Mouse (Mus musculus): ENCODE results near the gene Rab44. TPM values are rescaled to one million over a fixed set of nuclear protein-coding genes. Genes with fewer than 3 reads are reported as not detected.
"Not testable (repeated sequence)": the region's sequence is repeated elsewhere in the genome, so short reads cannot be mapped to it uniquely, and the experiment has no call there.

The Rab44 gene
- total RNA-seq (2021) = under 1 TPM; 0.34 to 0.87 TPM

- intact Hi-C loops (cut with DNase I) = no loop called here
- DNase-seq = peak in 1 of 2 experiments; percentile 0
These were observed at the start of gene Rab44 for GRCm38 (mm10) chr17:29113591-29114352. Gene Rab44 (plus strand): TSS chr17:29114145.

- intact Hi-C loops (cut with DNase I) = no loop called here
- DNase-seq = no peak
These were observed 48.6 kb upstream of the Rab44 start for GRCm38 (mm10) chr17:29065245-29065940.

GRCm38 (mm10) chr17:29065971-29066370 is 48.0 kb upstream of the Rab44 start:
- no peak for DNase-seq
- intact Hi-C loops (cut with DNase I) = no loop called here

DNA sequence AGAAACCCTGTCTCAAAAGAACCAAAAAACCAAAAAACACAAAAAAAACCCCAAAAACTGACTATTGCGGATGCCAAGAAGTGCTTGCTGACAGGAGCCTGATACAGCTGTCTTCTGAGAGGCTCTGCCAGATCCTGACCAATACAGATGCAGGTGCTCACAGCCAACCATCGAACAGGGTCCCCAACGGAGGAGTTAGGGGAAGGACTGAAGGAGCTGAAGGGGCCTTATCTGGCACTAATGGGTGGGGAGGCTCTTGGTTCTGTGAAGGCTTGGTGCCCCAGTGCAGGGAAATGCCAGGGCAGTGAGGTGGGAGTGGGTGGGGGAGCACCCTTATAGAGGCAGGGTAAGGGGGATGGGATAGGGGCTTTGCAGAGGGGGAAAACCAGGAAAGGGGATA is 46.5 kb upstream of the Rab44 start:
- intact Hi-C loops (cut with DNase I); DNase-seq: not testable (repeated sequence)

- intact Hi-C loops (cut with DNase I) = no loop called here
- DNase-seq = no peak
These were observed 46.1 kb upstream of the Rab44 start for GRCm38 (mm10) chr17:29067847-29068246.

GRCm38 (mm10) chr17:29069063-29069462 is 44.9 kb upstream of the Rab44 start:
- no peak for DNase-seq
- intact Hi-C loops (cut with DNase I) = no loop called here

DNA sequence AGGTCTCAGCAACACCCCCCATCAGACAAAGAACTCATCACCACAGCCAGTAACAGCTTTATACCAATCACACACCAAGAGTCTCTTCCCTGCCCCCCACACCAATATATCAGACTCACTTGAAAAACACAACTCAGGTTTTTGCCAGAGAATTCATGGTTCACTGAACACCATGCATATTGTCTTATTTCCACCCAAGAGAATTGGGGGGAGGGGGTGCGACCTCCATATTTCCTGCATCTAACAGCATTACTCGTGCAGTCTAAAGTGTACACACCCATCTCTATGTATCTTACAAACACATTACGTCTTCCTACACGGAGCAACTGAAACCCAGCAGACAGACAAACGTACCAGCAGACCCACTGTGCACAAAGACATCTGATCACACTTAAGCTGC is 42.1 kb upstream of the Rab44 start:
- DNase-seq = no peak
- intact Hi-C loops (cut with DNase I) = no loop called here

- DNase-seq = no peak
- intact Hi-C loops (cut with DNase I) = no loop called here
These were observed 41.1 kb upstream of the Rab44 start for GRCm38 (mm10) chr17:29072701-29073307.

DNA sequence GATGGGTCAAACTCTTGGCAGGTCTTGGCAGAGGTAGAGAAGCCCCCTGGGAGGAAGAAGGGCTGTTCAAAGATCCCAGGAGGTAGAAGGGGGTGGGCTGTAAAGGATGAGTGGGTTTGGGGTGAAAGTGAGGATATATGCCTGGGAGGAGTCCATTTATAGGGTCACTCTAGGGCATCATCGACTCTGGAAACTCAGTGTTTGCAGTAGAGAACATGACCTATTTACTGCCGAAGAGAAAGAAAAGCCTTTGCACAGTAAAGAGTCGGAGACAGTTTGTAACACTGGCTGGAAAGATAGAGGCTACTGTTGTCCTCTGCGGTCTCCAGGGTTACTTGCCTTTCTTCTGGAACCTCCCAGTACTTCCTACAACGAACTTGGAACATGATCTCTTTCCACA is 40.6 kb upstream of the Rab44 start:
- no peak for DNase-seq
- intact Hi-C loops (cut with DNase I) = no loop called here

- DNase-seq = no peak
- intact Hi-C loops (cut with DNase I) = no loop called here
These were observed 39.9 kb upstream of the Rab44 start for GRCm38 (mm10) chr17:29074085-29074484.

- intact Hi-C loops (cut with DNase I) = no loop called here
- DNase-seq = no peak
These were observed 37.7 kb upstream of the Rab44 start for GRCm38 (mm10) chr17:29076235-29076634.

GRCm38 (mm10) chr17:29077786-29078509 is 36.0 kb upstream of the Rab44 start:
- DNase-seq = peak in 1 of 2 experiments; percentile 58
- intact Hi-C loops (cut with DNase I) = loop anchor here (2.0 kb wide), 1 partner anchor 15 kb away; no protein-coding TSS in a partner anchor

- intact Hi-C loops (cut with DNase I) = loop anchor here (2.0 kb wide), 1 partner anchor 14 kb away; no protein-coding TSS in a partner anchor
- DNase-seq = peak; percentile 78 to 82
These were observed 35.2 kb upstream of the Rab44 start for GRCm38 (mm10) chr17:29078519-29079383.

DNA sequence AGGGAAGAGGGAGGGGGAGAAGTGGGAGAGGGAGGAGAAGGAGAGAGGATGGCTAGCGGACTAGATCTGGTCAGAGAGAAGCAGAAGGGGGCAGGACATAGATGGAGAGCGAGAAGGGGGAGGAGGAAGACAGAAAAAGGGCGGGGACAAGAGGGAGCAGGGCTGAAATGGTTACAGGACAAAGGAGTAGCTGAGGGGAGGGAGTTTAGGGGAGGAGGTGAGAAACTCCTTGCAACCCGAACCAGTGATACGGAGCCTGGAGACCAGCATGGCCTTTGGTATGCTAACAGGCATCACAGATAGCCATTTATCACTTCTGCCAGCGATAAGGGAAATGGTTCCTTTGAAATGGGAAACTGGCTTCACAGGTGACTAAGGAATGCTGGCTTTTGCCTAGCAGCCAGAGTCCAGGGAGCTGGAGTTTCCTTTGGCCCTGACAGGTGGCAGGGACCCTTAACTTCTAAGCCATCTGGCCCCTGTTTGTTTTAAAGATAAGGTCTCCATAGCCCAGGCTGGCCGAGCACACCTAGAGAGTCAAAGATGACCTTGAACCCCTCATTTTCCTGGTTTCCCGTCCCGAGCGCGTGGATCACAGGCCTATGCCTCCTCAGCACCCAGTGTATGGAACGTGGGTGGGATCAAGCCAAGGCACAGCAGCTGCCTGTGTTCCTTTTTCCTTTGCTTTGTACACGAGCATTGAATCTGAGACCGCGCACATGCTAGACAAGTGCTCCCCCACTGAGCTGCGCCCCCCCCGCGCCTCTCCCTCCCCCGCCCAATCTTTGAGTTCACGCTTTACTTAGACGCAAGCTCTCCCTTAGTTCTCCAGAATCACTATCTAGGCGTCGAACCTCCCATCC is 33.0 kb upstream of the Rab44 start:
- no peak for DNase-seq
- intact Hi-C loops (cut with DNase I) = no loop called here

DNA sequence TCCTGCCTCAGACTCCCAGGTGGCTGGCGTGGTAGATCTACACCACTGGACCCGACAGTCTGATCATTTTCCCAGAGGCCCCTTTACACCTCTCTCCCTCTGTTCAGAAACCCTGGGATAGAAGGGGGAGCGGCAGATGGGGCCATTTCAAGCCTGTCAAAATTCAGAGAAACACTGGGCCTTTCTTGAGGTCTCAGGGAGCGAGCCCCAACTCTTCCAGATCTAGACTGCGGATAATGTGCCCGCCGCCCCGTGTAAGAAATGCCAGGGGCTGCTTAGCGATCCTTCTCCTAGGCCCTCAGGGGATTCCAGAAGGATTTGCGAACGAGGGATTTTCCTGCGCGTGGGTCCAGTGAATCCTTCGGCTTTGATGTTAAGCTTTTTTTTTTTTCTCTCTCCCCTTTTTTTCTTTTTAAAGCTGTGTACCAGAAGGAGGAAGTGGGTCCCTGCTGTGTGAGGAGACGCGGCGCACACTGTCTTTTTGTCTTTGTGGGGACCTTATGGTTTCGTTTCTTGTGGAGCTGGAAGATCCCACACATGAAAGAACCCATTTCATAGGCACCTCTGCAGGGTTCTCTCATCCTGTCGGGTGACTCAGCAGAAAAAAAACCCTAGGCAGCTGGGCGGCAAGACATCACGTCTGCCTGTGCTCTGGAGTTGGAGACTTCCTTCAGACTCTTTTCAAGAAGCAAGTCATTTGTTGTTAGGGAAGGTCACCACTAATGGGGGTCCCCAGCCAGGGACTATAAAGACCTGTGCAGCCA is 32.1 kb upstream of the Rab44 start:
- intact Hi-C loops (cut with DNase I) = no loop called here
- no peak for DNase-seq

GRCm38 (mm10) chr17:29083586-29083985 is 30.4 kb upstream of the Rab44 start:
- DNase-seq = no peak
- intact Hi-C loops (cut with DNase I) = no loop called here

GRCm38 (mm10) chr17:29084656-29085055 is 29.3 kb upstream of the Rab44 start:
- DNase-seq = no peak
- intact Hi-C loops (cut with DNase I) = no loop called here

DNA sequence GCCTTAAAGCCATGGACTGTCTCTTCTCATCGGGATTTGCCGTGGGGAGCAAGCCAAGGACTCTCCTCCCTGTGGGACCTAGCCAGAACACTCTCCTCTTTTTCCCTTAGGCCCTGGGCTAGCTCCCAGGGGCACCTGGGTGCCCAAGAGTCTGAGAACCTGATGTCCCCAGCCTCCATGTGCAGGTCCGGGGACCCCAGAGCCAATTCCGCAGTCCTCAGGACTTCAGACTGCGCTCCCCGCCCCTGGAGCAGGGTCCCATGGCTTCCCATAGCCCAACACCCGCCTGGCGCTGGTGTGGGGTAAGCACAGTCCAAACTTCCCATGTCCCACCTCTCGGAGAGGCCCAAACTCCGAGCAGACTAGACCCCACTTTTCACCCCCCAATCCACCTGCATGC is 28.7 kb upstream of the Rab44 start:
- DNase-seq = no peak
- intact Hi-C loops (cut with DNase I) = no loop called here
